Mouse (Mus musculus): ENCODE measurements around the gene Tub.

The Tub gene

GRCm38 (mm10) chr7:109029961-109030465, 79.9 kb downstream of the Tub start:
- CTCF ChIA-PET, result no interaction called here

DNA sequence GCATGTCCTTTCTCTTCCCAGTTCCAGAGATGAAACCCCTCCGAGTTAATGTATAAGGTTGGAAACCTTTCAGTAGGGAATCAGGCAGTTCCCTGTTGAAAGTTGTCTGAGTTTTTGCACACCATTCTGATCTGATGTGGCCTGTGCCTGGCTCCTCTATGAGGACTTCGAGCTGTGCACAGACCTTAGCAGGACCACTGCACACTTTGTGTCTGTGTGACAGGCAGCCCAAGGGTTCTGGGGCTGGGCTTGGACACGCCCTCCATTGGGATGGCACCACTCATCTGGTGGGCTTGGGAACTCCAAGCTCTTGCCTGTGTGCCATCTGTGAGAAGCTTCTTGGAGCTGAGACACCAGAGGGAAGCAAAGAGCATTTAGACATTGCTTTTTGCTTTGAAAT, 81.2 kb downstream of the Tub start:
- CTCF ChIA-PET, result no interaction called here

- CTCF ChIA-PET, result no interaction called here
These were observed 81.9 kb downstream of the Tub start for GRCm38 (mm10) chr7:109032054-109032453.

- CTCF ChIA-PET, result no interaction called here
These were observed 88.1 kb downstream of the Tub start for GRCm38 (mm10) chr7:109038121-109038735.

DNA sequence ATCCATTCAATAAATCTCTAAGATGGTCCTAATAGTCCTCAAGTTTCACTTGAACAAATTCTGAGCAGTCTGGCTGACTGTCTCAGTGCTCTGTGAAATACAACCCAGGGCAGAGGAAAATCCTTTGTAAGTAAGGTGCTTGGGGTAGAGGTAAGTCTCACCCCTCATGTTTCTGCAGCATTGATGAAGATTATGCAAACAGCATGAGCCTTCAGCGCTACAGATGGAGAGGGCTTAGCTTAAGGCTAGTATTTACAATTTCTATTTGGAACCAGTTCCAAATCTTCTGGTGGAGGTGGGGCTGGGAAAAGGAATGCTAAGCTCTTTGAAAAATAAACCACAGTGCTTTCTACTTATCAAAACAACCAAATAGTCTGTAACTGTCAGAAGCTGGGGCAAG, 88.8 kb downstream of the Tub start:
- CTCF ChIA-PET, result no interaction called here

GRCm38 (mm10) chr7:109039445-109039844, 89.3 kb downstream of the Tub start:
- CTCF ChIA-PET, result no interaction called here

DNA sequence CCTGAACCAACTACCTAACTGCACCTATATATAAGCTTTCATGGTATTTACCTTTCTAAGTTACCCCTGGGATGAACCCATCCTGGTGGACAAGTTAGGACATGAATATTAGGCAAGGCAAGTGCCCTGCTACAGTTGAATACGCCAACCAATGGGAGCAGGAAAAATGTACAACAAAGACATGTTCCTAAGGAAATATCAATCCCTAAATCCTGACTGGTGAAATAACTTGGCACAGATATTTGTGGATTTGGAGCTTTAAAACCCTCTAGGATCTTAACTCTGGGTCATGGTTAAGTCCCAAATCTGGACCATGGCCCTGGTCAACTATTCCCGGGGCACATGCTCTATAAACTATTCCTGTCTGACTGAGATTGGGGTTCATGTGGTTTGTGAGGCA, 95.7 kb downstream of the Tub start:
- CTCF ChIA-PET, result no interaction called here

GRCm38 (mm10) chr7:109050831-109051230, 100.7 kb downstream of the Tub start:
- CTCF ChIA-PET, result interaction anchor here (0.6 kb wide), 1 partner anchor 1515 kb away, joined by 4 read pairs; no protein-coding TSS in a partner anchor

- CTCF ChIA-PET, result no interaction called here
These were observed 109.4 kb downstream of the Tub start for GRCm38 (mm10) chr7:109059536-109059935.

DNA sequence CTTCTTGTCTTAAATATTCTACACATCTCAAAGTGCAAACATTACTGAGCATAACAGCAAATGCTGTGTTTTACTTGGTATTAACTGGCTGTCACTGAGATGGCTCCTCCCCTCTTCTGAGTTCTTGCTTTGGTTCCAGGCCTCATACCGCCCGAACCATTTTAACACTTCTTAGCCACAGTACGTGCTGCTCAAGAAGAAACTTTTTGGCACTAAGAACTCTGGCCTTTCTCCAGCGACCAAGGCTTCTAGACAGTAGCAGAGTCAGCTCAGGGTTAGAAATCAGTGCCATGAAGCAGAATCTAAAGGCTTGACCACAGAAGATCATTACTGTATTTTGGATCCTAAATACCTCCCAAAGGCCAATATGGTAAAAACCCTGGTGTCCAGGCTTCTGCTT, 119.5 kb downstream of the Tub start:
- CTCF ChIA-PET, result no interaction called here

GRCm38 (mm10) chr7:109072326-109072725, 122.2 kb downstream of the Tub start:
- CTCF ChIA-PET, result no interaction called here

GRCm38 (mm10) chr7:109082269-109083112, 132.4 kb downstream of the Tub start:
- CTCF ChIA-PET, result no interaction called here

DNA sequence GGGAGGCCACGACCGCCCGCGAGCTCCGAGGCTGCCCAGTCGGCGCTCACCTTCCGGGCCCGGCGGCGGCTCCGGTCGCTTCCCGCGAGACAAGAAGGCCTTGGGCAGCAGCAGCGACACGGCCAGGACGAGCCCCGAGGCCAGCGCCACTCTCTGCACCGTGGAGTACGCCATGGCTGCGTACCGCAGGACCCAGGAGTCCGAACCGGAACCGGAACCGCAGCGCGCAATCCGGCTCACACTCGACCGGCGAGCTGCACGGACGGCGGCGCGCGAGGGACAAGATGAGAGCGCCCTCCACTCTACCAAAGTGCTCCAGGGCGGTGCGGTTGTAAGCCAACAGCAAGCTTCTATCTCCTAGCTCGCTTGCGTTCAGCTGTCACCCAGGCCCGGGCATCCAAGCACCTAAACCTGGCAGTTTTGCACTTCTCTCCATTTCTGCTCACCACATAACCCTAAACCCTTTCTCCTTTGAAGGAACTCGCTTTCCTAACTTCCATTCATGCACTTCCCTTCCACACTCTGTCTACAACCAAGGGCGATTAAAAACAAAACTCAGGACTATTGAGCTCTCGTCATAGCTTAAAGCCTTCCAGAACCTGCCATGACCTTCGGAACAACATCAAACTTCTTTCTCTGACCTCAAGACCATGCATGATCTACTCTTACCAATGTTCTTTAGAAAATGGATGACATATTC, 133.1 kb downstream of the Tub start, which contains the start of gene Ric3:
Ric3 (minus strand) TSS at position 219 of the 700 bp plus-strand sequence.
- CTCF ChIA-PET, result no interaction called here

- CTCF ChIA-PET, result no interaction called here
These were observed 133.7 kb downstream of the Tub start for GRCm38 (mm10) chr7:109083813-109084184.
